Mouse (Mus musculus) myocyte (in vitro differentiated cells): ENCODE results near the gene Lrrc34. TPM values are rescaled to one million over a fixed set of nuclear protein-coding genes. Genes with fewer than 3 reads are reported as not detected.

Experiments used
- H3K27me3 ChIP-seq: one replicate; pipeline ENCODE4 v1.6.1; 2011; ENCODE audit not compliant: control insufficient read depth, insufficient read depth, insufficient read length
- H3K36me3 ChIP-seq: one replicate; pipeline ENCODE4 v1.6.1; 2011; ENCODE audit not compliant: control insufficient read depth, insufficient read depth
- H3K4me2 ChIP-seq: one replicate; pipeline ENCODE4 v1.6.1; 2011; ENCODE audit warnings: low read depth, control low read depth
- H3K4me3 ChIP-seq: one replicate; pipeline ENCODE4 v1.5.1; 2011; ENCODE audit warnings: mild to moderate bottlenecking, control low read depth, moderate library complexity
- H3K79me2 ChIP-seq: one replicate; pipeline ENCODE4 v1.6.1; 2011; ENCODE audit not compliant: control insufficient read depth, insufficient read depth
- H3ac ChIP-seq: one replicate; pipeline ENCODE4 v1.6.1; 2011; ENCODE audit not compliant: control insufficient read depth, insufficient read length
- CEBPB ChIP-seq: IDR thresholded peaks from 2 replicates; pipeline ENCODE4 v1.6.1; 2011; ENCODE audit warnings: mild to moderate bottlenecking, moderate library complexity; ENCODE audit not compliant: poor library complexity, insufficient read depth, severe bottlenecking
- E2F4 ChIP-seq: IDR thresholded peaks from one replicate; pipeline ENCODE4 v1.6.1; 2011; ENCODE audit warnings: mild to moderate bottlenecking, control low read depth, moderate library complexity; ENCODE audit not compliant: insufficient read depth
- MAX ChIP-seq: IDR thresholded peaks from one replicate; pipeline ENCODE4 v1.6.1; 2011; ENCODE audit warnings: low read depth, mild to moderate bottlenecking, control low read depth
- MYOD1 ChIP-seq, 3 experiments: IDR thresholded peaks; one replicate each; pipeline ENCODE4 v1.6.1; 2011; ENCODE audit warnings: control low read depth in 2 of 3, low read depth in 2 of 3, mild to moderate bottlenecking in 2 of 3, moderate library complexity in 1 of 3; ENCODE audit not compliant: insufficient read length in 2 of 3, control insufficient read depth in 1 of 3
- MYOG ChIP-seq, 3 experiments: IDR thresholded peaks; one replicate each; pipeline ENCODE4 v1.6.1; 2011; ENCODE audit warnings: control low read depth in 2 of 3, low read depth in 2 of 3, mild to moderate bottlenecking in 2 of 3; ENCODE audit not compliant: insufficient read length in 2 of 3, control insufficient read depth in 1 of 3, insufficient read depth in 1 of 3
- POLR2A ChIP-seq: IDR thresholded peaks from one replicate; pipeline ENCODE4 v1.6.1; 2011; ENCODE audit warnings: low read depth, mild to moderate bottlenecking, control low read depth, moderate library complexity; ENCODE audit not compliant: insufficient read length
- POLR2AphosphoS2 ChIP-seq: IDR thresholded peaks from one replicate; pipeline ENCODE4 v1.6.1; 2011; ENCODE audit warnings: low read depth, control low read depth; ENCODE audit not compliant: insufficient read length
- REST ChIP-seq: IDR thresholded peaks from one replicate; pipeline ENCODE4 v1.6.1; 2011; ENCODE audit warnings: mild to moderate bottlenecking, control low read depth, moderate library complexity; ENCODE audit not compliant: insufficient read depth, insufficient read length
- SRF ChIP-seq: IDR thresholded peaks from one replicate; pipeline ENCODE4 v1.6.1; 2011; ENCODE audit warnings: low read depth; ENCODE audit not compliant: control insufficient read depth, insufficient read length
- TCF12 ChIP-seq: IDR thresholded peaks from one replicate; pipeline ENCODE4 v1.6.1; 2011; ENCODE audit warnings: mild to moderate bottlenecking, control low read depth; ENCODE audit not compliant: poor library complexity, insufficient read depth, severe bottlenecking
- TCF3 ChIP-seq: IDR thresholded peaks from one replicate; pipeline ENCODE4 v1.6.1; 2011; ENCODE audit warnings: low read depth, control low read depth; ENCODE audit not compliant: insufficient read length
- USF1 ChIP-seq: IDR thresholded peaks from one replicate; pipeline ENCODE4 v1.6.1; 2011; ENCODE audit warnings: low read depth, mild to moderate bottlenecking, control low read depth, moderate library complexity
- polyA plus RNA-seq: library from polyadenylated mRNA; unstranded; fragments of >200 nt; fragmentation: generic; extraction: Trizol; gene quantifications from one replicate; pipeline ENCODE4 v1.2.1, GENCODE M21; 2012; ENCODE audit warnings: missing spikeins

Lrrc34 gene
- polyA plus RNA-seq, 1 experiment, result not detected

DNA sequence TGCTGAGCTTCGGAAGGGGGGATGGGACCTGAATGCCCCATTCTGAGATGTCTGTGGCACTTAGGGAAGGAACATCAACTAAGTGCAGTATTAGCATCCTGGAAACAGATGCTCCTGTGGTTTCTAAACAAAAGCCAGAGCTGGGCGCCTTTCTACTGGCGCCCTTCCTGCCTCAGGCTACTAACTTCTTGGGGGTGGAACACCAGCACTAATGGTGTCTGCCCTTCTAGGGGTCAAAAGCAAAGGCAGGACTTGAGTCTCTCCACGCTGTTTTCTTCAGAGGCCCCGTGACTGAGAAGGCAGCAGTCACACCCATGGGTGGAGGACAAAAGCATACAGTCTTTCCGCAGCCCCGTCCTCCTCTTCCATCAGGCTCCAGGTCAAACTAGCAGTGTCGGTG is 908 bp downstream of the Lrrc34 start:
- H3K27me3 ChIP-seq, result peaks cover 22% of the 10 kb centered on the region
- no peak for TF ChIP-seq POLR2AphosphoS2
- no peak for TF ChIP-seq CEBPB
- no peaks in the 10 kb centered on the region for H3K36me3 ChIP-seq
- no peak overlapping the region for H3ac ChIP-seq
- no peak overlapping the region for H3K4me3 ChIP-seq
- H3K79me2 ChIP-seq, result no peaks in the 10 kb centered on the region
- no peak overlapping the region for H3K4me2 ChIP-seq

DNA sequence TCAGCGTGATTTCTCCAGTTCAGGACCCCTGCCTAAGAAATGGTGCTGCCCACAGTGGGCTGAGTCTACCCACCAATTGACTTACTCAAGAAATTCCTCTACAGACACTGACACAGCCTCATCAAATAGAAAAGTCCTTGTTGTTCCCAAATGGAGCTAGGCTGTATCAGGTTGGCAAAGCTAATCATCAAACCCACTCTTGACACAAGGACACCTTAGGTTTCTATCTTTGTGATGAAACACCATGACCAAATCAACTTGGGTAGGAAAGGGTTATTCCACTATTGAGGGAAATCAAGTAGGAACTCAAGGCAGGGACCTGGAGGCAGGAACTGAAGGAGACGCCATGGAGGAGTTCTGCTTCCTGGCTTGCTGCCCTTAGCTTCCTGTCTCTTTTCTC is 3.5 kb downstream of the Lrrc34 start, which contains the start of gene Lrriq4:
Lrriq4 (plus strand) TSS at position 301 of the 400 bp plus-strand sequence.
- Histone ChIP-seq H3K36me3 (no peaks in the 10 kb centered on the region), H3K27me3 (peaks cover 10% of the 10 kb centered on the region), H3K79me2 (no peaks in the 10 kb centered on the region), H3ac (no peak within 1 kb of the TSS), H3K4me3 (no peak within 1 kb of the TSS), H3K4me2 (no peak within 1 kb of the TSS)
- no peak for TF ChIP-seq POLR2AphosphoS2

DNA sequence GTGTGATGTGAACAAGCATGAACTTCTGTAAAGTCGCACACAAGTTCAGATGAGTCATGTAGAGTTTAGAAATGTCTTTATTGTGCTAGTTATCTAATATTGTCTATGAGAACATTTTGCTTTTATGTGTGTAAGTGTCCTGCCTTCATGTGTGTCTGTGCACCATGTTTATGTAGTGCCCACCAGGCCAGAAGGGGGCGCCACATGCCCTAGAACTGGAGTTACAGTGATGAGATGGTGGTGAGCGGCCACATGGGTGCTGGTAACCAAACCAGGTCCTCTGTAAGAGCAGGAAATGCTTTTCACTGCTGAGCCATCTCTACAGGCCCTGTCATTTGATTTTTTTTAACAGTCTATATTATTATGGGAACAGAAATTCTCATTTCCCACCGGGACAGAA is 12.0 kb downstream of the Lrrc34 start:
- H3K27me3 ChIP-seq, result no peaks in the 10 kb centered on the region
- H3K4me3 ChIP-seq, result no peak overlapping the region
- no peak overlapping the region for H3K4me2 ChIP-seq
- H3K36me3 ChIP-seq, result no peaks in the 10 kb centered on the region
- no peaks in the 10 kb centered on the region for H3K79me2 ChIP-seq
- no peak overlapping the region for H3ac ChIP-seq
- no peak for TF ChIP-seq POLR2A
- no peak for TF ChIP-seq TCF3
- TF ChIP-seq SRF, result no peak
- TF ChIP-seq MYOD1 (IDR thresholded peaks at IDR 0.05; ENCODE audit: control insufficient read depth in 1 of 3, insufficient read length in 2 of 3, low read depth in 2 of 3), result no peak
- TF ChIP-seq MAX, result no peak

DNA sequence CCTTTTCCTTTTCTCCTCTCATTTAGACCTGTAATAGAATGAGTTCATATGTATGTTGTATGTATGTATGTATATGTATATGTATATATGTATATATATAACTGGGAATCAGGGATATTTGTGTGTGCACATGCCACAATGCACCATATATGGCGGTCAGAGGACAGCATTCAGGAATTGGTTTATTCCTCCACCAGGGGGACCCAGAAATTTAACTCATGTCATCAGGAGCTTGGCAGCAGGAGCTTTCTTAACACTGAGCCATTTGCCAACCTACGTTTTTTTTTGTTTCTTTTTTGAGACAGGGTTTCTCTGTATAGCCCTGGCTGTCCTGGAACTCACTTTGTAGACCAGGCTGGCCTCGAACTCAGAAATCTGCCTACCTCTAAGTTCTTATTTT is 14.0 kb downstream of the Lrrc34 start:
- H3ac ChIP-seq, result no peak overlapping the region
- no peaks in the 10 kb centered on the region for H3K36me3 ChIP-seq
- no peaks in the 10 kb centered on the region for H3K27me3 ChIP-seq
- TF ChIP-seq MAX, result no peak
- TF ChIP-seq TCF3, result no peak
- no peak for TF ChIP-seq USF1
- TF ChIP-seq SRF, result no peak
- no peak for TF ChIP-seq CEBPB
- no peak for TF ChIP-seq POLR2AphosphoS2
- TF ChIP-seq REST, result no peak
- TF ChIP-seq MYOG (IDR thresholded peaks at IDR 0.05; ENCODE audit: control insufficient read depth in 1 of 3, insufficient read depth in 1 of 3, insufficient read length in 2 of 3, low read depth in 2 of 3), result no peak
- no peak for TF ChIP-seq POLR2A
- TF ChIP-seq MYOD1 (IDR thresholded peaks at IDR 0.05; ENCODE audit: control insufficient read depth in 1 of 3, insufficient read length in 2 of 3, low read depth in 2 of 3), result no peak
- no peak for TF ChIP-seq TCF12
- TF ChIP-seq E2F4, result no peak
- H3K4me3 ChIP-seq, result no peak overlapping the region
- no peak overlapping the region for H3K4me2 ChIP-seq
- no peaks in the 10 kb centered on the region for H3K79me2 ChIP-seq

DNA sequence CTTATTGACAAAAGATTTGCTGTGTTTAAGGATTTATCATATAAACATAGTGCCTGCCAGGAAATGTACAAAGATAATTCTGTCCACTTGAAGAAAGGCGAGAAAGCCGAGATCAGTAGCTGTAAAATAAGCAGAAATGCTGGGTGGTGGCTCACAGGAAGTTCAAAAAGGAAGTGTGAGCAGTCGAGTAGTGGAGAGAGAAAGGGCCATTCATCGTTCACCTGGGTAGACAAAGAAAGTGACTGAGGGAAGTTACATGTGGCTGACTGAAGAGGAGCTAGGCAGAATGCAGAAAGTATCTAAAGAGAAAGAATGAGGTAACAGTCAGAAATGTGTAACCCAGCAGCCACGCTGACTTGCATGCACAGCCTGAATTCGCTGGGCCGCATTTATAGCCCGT is 27.5 kb downstream of the Lrrc34 start:
- H3K27me3 ChIP-seq, result no peaks in the 10 kb centered on the region
- no peak for TF ChIP-seq MAX
- TF ChIP-seq E2F4, result no peak
- no peak for TF ChIP-seq MYOD1 (IDR thresholded peaks at IDR 0.05; ENCODE audit: control insufficient read depth in 1 of 3, insufficient read length in 2 of 3, low read depth in 2 of 3)
- TF ChIP-seq SRF, result no peak
- no peak for TF ChIP-seq USF1
- no peak for TF ChIP-seq REST
- TF ChIP-seq TCF12, result no peak
- TF ChIP-seq POLR2A, result no peak
- TF ChIP-seq TCF3, result no peak
- no peak for TF ChIP-seq CEBPB
- TF ChIP-seq MYOG (IDR thresholded peaks at IDR 0.05; ENCODE audit: control insufficient read depth in 1 of 3, insufficient read depth in 1 of 3, insufficient read length in 2 of 3, low read depth in 2 of 3), result no peak
- TF ChIP-seq POLR2AphosphoS2, result no peak
- no peak overlapping the region for H3ac ChIP-seq
- H3K36me3 ChIP-seq, result peaks cover 20% of the 10 kb centered on the region
- no peaks in the 10 kb centered on the region for H3K79me2 ChIP-seq
- H3K4me3 ChIP-seq, result no peak overlapping the region
- no peak overlapping the region for H3K4me2 ChIP-seq

DNA sequence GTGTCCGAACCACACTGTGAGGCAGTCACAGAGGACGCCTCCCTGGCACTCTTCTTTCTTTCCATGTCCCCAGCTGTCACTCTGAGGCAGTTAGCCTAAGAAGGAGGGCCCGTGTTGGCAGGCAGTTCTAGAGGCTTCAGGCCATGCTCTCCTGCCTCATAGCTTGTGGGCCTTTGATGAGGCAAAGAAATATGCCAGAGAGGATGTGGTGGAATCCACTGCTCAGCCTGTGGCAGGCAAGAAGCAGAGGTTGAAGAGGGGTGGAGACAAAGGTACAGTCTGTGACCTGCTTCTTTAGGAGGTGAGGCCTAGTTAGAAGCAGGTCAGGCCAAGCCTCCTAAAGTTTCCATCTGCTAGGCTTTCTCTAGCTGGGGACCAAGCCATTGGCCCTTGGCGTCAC is 36.7 kb downstream of the Lrrc34 start:
- H3K4me3 ChIP-seq, result no peak overlapping the region
- H3K27me3 ChIP-seq, result no peaks in the 10 kb centered on the region
- peaks cover 69% of the 10 kb centered on the region for H3K36me3 ChIP-seq
- H3ac ChIP-seq, result no peak overlapping the region
- no peak for TF ChIP-seq TCF3
- no peak for TF ChIP-seq MAX
- no peak for TF ChIP-seq REST
- TF ChIP-seq E2F4, result no peak
- TF ChIP-seq MYOD1 (IDR thresholded peaks at IDR 0.05; ENCODE audit: control insufficient read depth in 1 of 3, insufficient read length in 2 of 3, low read depth in 2 of 3), result no peak
- TF ChIP-seq CEBPB, result no peak
- TF ChIP-seq POLR2A, result no peak
- TF ChIP-seq SRF, result no peak
- TF ChIP-seq MYOG (IDR thresholded peaks at IDR 0.05; ENCODE audit: control insufficient read depth in 1 of 3, insufficient read depth in 1 of 3, insufficient read length in 2 of 3, low read depth in 2 of 3), result no peak
- no peak for TF ChIP-seq POLR2AphosphoS2
- TF ChIP-seq USF1, result no peak
- TF ChIP-seq TCF12, result no peak
- H3K79me2 ChIP-seq, result peaks cover 12% of the 10 kb centered on the region
- no peak overlapping the region for H3K4me2 ChIP-seq
